Mouse (Mus musculus) myocyte (in vitro differentiated cells): ENCODE measurements around the gene Tubgcp6.

Experiments
- E2F4 ChIP-seq: IDR thresholded peaks from one replicate; pipeline ENCODE4 v1.6.1; 2011; ENCODE audit warnings: mild to moderate bottlenecking, control low read depth, moderate library complexity; ENCODE audit not compliant: insufficient read depth
- MAX ChIP-seq: IDR thresholded peaks from one replicate; pipeline ENCODE4 v1.6.1; 2011; ENCODE audit warnings: low read depth, mild to moderate bottlenecking, control low read depth
- MYOD1 ChIP-seq, 3 experiments: IDR thresholded peaks; one replicate each; pipeline ENCODE4 v1.6.1; 2011; ENCODE audit warnings: control low read depth in 2 of 3, low read depth in 2 of 3, mild to moderate bottlenecking in 2 of 3, moderate library complexity in 1 of 3; ENCODE audit not compliant: insufficient read length in 2 of 3, control insufficient read depth in 1 of 3
- MYOG ChIP-seq, 3 experiments: IDR thresholded peaks; one replicate each; pipeline ENCODE4 v1.6.1; 2011; ENCODE audit warnings: control low read depth in 2 of 3, low read depth in 2 of 3, mild to moderate bottlenecking in 2 of 3; ENCODE audit not compliant: insufficient read length in 2 of 3, control insufficient read depth in 1 of 3, insufficient read depth in 1 of 3
- POLR2A ChIP-seq: IDR thresholded peaks from one replicate; pipeline ENCODE4 v1.6.1; 2011; ENCODE audit warnings: low read depth, mild to moderate bottlenecking, control low read depth, moderate library complexity; ENCODE audit not compliant: insufficient read length
- POLR2AphosphoS2 ChIP-seq: IDR thresholded peaks from one replicate; pipeline ENCODE4 v1.6.1; 2011; ENCODE audit warnings: low read depth, control low read depth; ENCODE audit not compliant: insufficient read length
- REST ChIP-seq: IDR thresholded peaks from one replicate; pipeline ENCODE4 v1.6.1; 2011; ENCODE audit warnings: mild to moderate bottlenecking, control low read depth, moderate library complexity; ENCODE audit not compliant: insufficient read depth, insufficient read length
- SRF ChIP-seq: IDR thresholded peaks from one replicate; pipeline ENCODE4 v1.6.1; 2011; ENCODE audit warnings: low read depth; ENCODE audit not compliant: control insufficient read depth, insufficient read length
- TCF12 ChIP-seq: IDR thresholded peaks from one replicate; pipeline ENCODE4 v1.6.1; 2011; ENCODE audit warnings: mild to moderate bottlenecking, control low read depth; ENCODE audit not compliant: poor library complexity, insufficient read depth, severe bottlenecking
- TCF3 ChIP-seq: IDR thresholded peaks from one replicate; pipeline ENCODE4 v1.6.1; 2011; ENCODE audit warnings: low read depth, control low read depth; ENCODE audit not compliant: insufficient read length
- USF1 ChIP-seq: IDR thresholded peaks from one replicate; pipeline ENCODE4 v1.6.1; 2011; ENCODE audit warnings: low read depth, mild to moderate bottlenecking, control low read depth, moderate library complexity

DNA sequence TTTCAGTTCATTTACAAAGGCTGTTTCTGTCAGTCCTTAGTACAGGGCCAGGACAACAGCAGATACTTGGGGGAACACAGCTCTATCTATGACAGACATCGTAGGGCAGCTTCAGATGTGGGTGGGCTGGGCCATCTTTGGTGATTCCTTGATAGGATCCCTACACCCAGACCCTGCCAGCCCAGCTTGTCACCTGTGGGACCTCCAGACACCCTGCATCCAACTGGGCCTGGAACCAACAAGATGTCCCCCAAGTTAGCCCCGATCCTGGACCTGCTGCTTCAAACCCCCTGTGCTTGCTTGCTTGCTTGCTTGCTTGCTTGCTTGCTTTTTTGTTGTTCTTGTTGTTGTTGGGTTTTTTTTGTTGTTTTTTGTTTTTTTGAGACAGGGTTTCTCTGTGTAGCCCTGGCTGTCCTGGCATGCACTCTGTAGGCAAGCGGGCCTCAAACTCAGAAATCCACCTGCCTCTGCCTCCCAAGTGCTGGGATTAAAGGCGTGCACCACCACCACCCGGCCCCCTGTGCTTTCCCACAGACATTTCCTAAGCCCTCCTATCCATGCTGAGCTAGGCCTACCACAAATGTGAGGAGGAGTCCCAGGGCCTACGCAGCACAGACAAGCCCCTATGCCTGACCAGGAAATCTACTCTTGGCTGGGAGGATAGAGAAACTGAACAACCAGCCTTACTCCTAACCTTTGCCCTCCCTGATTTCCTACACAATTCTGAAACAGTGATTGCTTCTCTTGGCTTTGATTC lies 61.0 kb downstream of the Tubgcp6 start:
- TF ChIP-seq E2F4 (no peak), POLR2A (no peak), MYOG (IDR thresholded peaks at IDR 0.05; ENCODE audit: control insufficient read depth in 1 of 3, insufficient read depth in 1 of 3, insufficient read length in 2 of 3, low read depth in 2 of 3) (no peak), SRF (no peak), POLR2AphosphoS2 (no peak), TCF3 (no peak), USF1 (no peak), TCF12 (no peak), MAX (no peak), MYOD1 (IDR thresholded peaks at IDR 0.05; ENCODE audit: control insufficient read depth in 1 of 3, insufficient read length in 2 of 3, low read depth in 2 of 3) (no peak), REST (no peak)
